Mouse (Mus musculus) gastrocnemius, postnatal 4 days (tissue): ENCODE measurements around the gene Riok1. TPM values are rescaled to one million over a fixed set of nuclear protein-coding genes. Genes with fewer than 3 reads are reported as not detected.

Experiments
- microRNA-seq: library from miRNA; unstranded; fragments of <30 nt; microRNA quantifications from one replicate; pipeline ENCODE4 v1.2.0, GENCODE M21; 2021
- total RNA-seq, 2 experiments: library from RNA; stranded (reverse); gene quantifications; 2 replicates each; pipeline ENCODE4 v1.2.3; 2021

Gene Riok1
- total RNA-seq, 2 experiments from 2014 or later = 22.5 to 27.0 TPM

Small RNA genes lying within 50 kb of the gene (microRNA-seq; reads per million reads assigned to microRNA genes)
- not detected for gene Gm27387

Other genes with a start within 250 kb of the Riok1 start
- gene Ssr1, start 42.8 kb upstream of the Riok1 start, total RNA-seq = 100 to 1,000 TPM in 1 of 2 experiments, 10 to 100 TPM in 1; 98.4 to 104 TPM
- 1 to 10 TPM; 1.5 to 2.3 TPM for gene Cage1, start 74 bp downstream of the Riok1 start, total RNA-seq
- gene Dsp, start 114.3 kb downstream of the Riok1 start, total RNA-seq = under 1 TPM; 0.22 to 0.49 TPM
- gene Snrnp48, start 167.9 kb downstream of the Riok1 start, total RNA-seq = 10 to 100 TPM; 13.5 to 14.5 TPM